Mouse (Mus musculus) CH12.LX (cell line): ENCODE measurements around the gene Mfrp. TPM values are rescaled to one million over a fixed set of nuclear protein-coding genes. Genes with fewer than 3 reads are reported as not detected.
A peak's percentile ranks its signal among the peaks of the same experiment; 100 is the strongest.

Experiments
- DNase-seq: peaks from one replicate; pipeline ENCODE4 v3.0.0-alpha.2; 2013; ENCODE audit errors: extremely low read depth
- H3K27ac ChIP-seq: 2 replicates; pipeline ENCODE4 v1.5.1; 2012; ENCODE audit warnings: low read depth, mild to moderate bottlenecking, control low read depth, moderate library complexity; ENCODE audit not compliant: insufficient read depth
- H3K27me3 ChIP-seq: replicated peaks from 2 replicates; pipeline ENCODE3; 2012; ENCODE audit warnings: inconsistent platforms
- H3K36me3 ChIP-seq, 2 experiments: replicated peaks in 1 of 2; 2 replicates each; pipeline versions ENCODE3 to v1.6.1; 2012; ENCODE audit warnings: inconsistent platforms in 1 of 2, low read length in 1 of 2, mild to moderate bottlenecking in 1 of 2, mixed read lengths in 1 of 2, moderate library complexity in 1 of 2; ENCODE audit not compliant: control insufficient read depth in 1 of 2, insufficient read depth in 1 of 2
- H3K4me1 ChIP-seq, 2 experiments: 2 replicates each; pipeline ENCODE4 v1.6.1; 2012; ENCODE audit warnings: inconsistent platforms in 1 of 2, moderate library complexity in 1 of 2; ENCODE audit not compliant: insufficient read depth in 2 of 2, control insufficient read depth in 1 of 2
- H3K4me2 ChIP-seq: 2 replicates; pipeline ENCODE4 v1.6.1; 2012; ENCODE audit warnings: low read depth, mild to moderate bottlenecking, control low read depth; ENCODE audit not compliant: poor library complexity, insufficient read depth, severe bottlenecking
- H3K4me3 ChIP-seq, 3 experiments: fragments of 150-350 bp in 1 of 3; sonication (generic) in 1 of 3; replicated peaks in 1 of 3; 2 replicates each; pipeline versions ENCODE3 to v1.5.1; 2011 to 2012; ENCODE audit warnings: low read depth in 2 of 3, low read length in 2 of 3, mild to moderate bottlenecking in 2 of 3, moderate library complexity in 2 of 3, control low read depth in 1 of 3, improper control_type of control experiment in 1 of 3, inconsistent platforms in 1 of 3, mixed read lengths in 1 of 3; ENCODE audit not compliant: poor library complexity in 1 of 3
- H3K79me2 ChIP-seq: replicated peaks from 2 replicates; pipeline ENCODE4 v1.6.1; 2012; ENCODE audit warnings: mild to moderate bottlenecking, moderate library complexity; ENCODE audit not compliant: control insufficient read depth, poor library complexity, insufficient read depth, severe bottlenecking; ENCODE audit errors: extremely low read depth
- H3K9ac ChIP-seq: 2 replicates; pipeline ENCODE4 v1.6.1; 2012; ENCODE audit warnings: low read depth, mild to moderate bottlenecking, control low read depth, moderate library complexity; ENCODE audit not compliant: insufficient read depth
- H3K9me3 ChIP-seq: replicated peaks from 2 replicates; pipeline ENCODE3; 2012; ENCODE audit warnings: low read length, inconsistent platforms, mixed read lengths
- BHLHE40 ChIP-seq: IDR thresholded peaks from 2 replicates; pipeline ENCODE4 v1.6.1; 2011; ENCODE audit warnings: mild to moderate bottlenecking, low read depth, low read length, improper control_type of control experiment
- CTCF ChIP-seq, 2 experiments: IDR thresholded peaks in 1 of 2; conservative IDR thresholded peaks in 1 of 2; 2 replicates each; pipeline ENCODE4 v1.5.1; 2011 to 2012; ENCODE audit warnings: low read depth in 2 of 2, low read length in 2 of 2, improper control_type of control experiment in 1 of 2, inconsistent platforms in 1 of 2, mild to moderate bottlenecking in 1 of 2, moderate library complexity in 1 of 2
- E2F4 ChIP-seq: IDR thresholded peaks from 2 replicates; pipeline ENCODE4 v1.6.1; 2011; ENCODE audit warnings: low read depth, low read length, improper control_type of control experiment; ENCODE audit not compliant: insufficient replicate concordance
- EP300 ChIP-seq: IDR thresholded peaks from 2 replicates; pipeline ENCODE4 v1.6.1; 2011; ENCODE audit warnings: low read length, improper control_type of control experiment
- ETS1 ChIP-seq: conservative IDR thresholded peaks from 2 replicates; pipeline ENCODE4 v1.6.1; 2012; ENCODE audit warnings: low read depth, mild to moderate bottlenecking, inconsistent platforms, low read length, improper control_type of control experiment, moderate library complexity
- GABPA ChIP-seq: IDR thresholded peaks from 2 replicates; pipeline ENCODE4 v1.6.1; 2012; ENCODE audit warnings: low read depth, low read length, improper control_type of control experiment, inconsistent platforms; ENCODE audit not compliant: insufficient replicate concordance
- HCFC1 ChIP-seq: IDR thresholded peaks from 2 replicates; pipeline ENCODE4 v1.6.1; 2012; ENCODE audit warnings: low read depth, mild to moderate bottlenecking, inconsistent platforms, low read length, improper control_type of control experiment
- IRF4 ChIP-seq: IDR thresholded peaks from 2 replicates; pipeline ENCODE4 v1.6.1; 2014; ENCODE audit warnings: low read depth, mild to moderate bottlenecking, inconsistent platforms, low read length, improper control_type of control experiment
- JUND ChIP-seq: conservative IDR thresholded peaks from 2 replicates; pipeline ENCODE4 v1.6.1; 2011; ENCODE audit warnings: low read depth, low read length, improper control_type of control experiment
- MAFK ChIP-seq: IDR thresholded peaks from 2 replicates; pipeline ENCODE4 v1.6.1; 2011; ENCODE audit warnings: low read length, improper control_type of control experiment; ENCODE audit not compliant: insufficient replicate concordance
- MAX ChIP-seq: IDR thresholded peaks from 2 replicates; pipeline ENCODE4 v1.6.1; 2011; ENCODE audit warnings: low read length, improper control_type of control experiment
- MAZ ChIP-seq: IDR thresholded peaks from 2 replicates; pipeline ENCODE4 v1.6.1; 2012; ENCODE audit warnings: low read depth, mild to moderate bottlenecking, inconsistent platforms, low read length, improper control_type of control experiment, moderate library complexity
- MEF2A ChIP-seq: IDR thresholded peaks from 2 replicates; pipeline ENCODE4 v1.6.1; 2014; ENCODE audit warnings: low read depth, mild to moderate bottlenecking, inconsistent platforms, low read length, improper control_type of control experiment, borderline replicate concordance
- NELFE ChIP-seq: IDR thresholded peaks from 2 replicates; pipeline ENCODE4 v1.6.1; 2011; ENCODE audit warnings: low read depth, low read length, improper control_type of control experiment
- POLR2AphosphoS2 ChIP-seq: IDR thresholded peaks from 2 replicates; pipeline ENCODE4 v1.6.1; 2011; ENCODE audit warnings: low read depth, low read length, improper control_type of control experiment
- RAD21 ChIP-seq: IDR thresholded peaks from 2 replicates; pipeline ENCODE4 v1.6.1; 2011; ENCODE audit warnings: low read depth, mild to moderate bottlenecking, low read length, improper control_type of control experiment, moderate library complexity
- SIN3A ChIP-seq: IDR thresholded peaks from 2 replicates; pipeline ENCODE4 v1.6.1; 2012; ENCODE audit warnings: low read length, improper control_type of control experiment, inconsistent platforms
- SMC3 ChIP-seq: IDR thresholded peaks from 2 replicates; pipeline ENCODE4 v1.6.1; 2011; ENCODE audit warnings: low read depth, low read length, improper control_type of control experiment
- UBTF ChIP-seq: IDR thresholded peaks from 2 replicates; pipeline ENCODE4 v1.6.1; 2012; ENCODE audit warnings: low read depth, mild to moderate bottlenecking, inconsistent platforms, low read length, improper control_type of control experiment, moderate library complexity
- USF1 ChIP-seq: IDR thresholded peaks from 2 replicates; pipeline ENCODE4 v1.6.1; 2014; ENCODE audit warnings: low read depth, mild to moderate bottlenecking, inconsistent platforms, low read length, improper control_type of control experiment
- ZMIZ1 ChIP-seq: IDR thresholded peaks from 2 replicates; pipeline ENCODE4 v1.6.1; 2012; ENCODE audit warnings: low read depth, mild to moderate bottlenecking, inconsistent platforms, low read length, improper control_type of control experiment
- dilution Hi-C: fragments of 300-500 bp; cut with MboI; formaldehyde crosslinking; loops from 2 replicates; pipeline ENCODE4 v1.14.3; 2020; ENCODE audit warnings: low sequenced_read_pairs; ENCODE audit not compliant: extremely low pct_unique_long_range_greater_than_20kb, extremely low pct_ligation_motif_present
- in situ Hi-C: fragments of 300-500 bp; cut with MboI; formaldehyde crosslinking; loops from 3 replicates; pipeline ENCODE4 v1.14.3; 2019; ENCODE audit warnings: low sequenced_read_pairs, low pct_ligation_motif_present, low pct_unique_long_range_greater_than_20kb, mixed read lengths
- polyA plus RNA-seq: library from polyadenylated mRNA; unstranded; fragments of >175 nt; gene quantifications from 2 replicates; pipeline ENCODE4 v1.2.1, GENCODE M21; 2012; ENCODE audit warnings: low read depth; ENCODE audit not compliant: insufficient read length
- total RNA-seq, 2 experiments: library from RNA; depleted of rRNA; stranded (reverse); fragments of 300-350 nt in 1 of 2; fragments of >200 nt in 1 of 2; gene quantifications; 2 replicates each; pipeline ENCODE4 v1.2.3; 2012 to 2014

Mfrp gene
- total and polyA plus RNA-seq, 3 experiments, result not detected

DNA sequence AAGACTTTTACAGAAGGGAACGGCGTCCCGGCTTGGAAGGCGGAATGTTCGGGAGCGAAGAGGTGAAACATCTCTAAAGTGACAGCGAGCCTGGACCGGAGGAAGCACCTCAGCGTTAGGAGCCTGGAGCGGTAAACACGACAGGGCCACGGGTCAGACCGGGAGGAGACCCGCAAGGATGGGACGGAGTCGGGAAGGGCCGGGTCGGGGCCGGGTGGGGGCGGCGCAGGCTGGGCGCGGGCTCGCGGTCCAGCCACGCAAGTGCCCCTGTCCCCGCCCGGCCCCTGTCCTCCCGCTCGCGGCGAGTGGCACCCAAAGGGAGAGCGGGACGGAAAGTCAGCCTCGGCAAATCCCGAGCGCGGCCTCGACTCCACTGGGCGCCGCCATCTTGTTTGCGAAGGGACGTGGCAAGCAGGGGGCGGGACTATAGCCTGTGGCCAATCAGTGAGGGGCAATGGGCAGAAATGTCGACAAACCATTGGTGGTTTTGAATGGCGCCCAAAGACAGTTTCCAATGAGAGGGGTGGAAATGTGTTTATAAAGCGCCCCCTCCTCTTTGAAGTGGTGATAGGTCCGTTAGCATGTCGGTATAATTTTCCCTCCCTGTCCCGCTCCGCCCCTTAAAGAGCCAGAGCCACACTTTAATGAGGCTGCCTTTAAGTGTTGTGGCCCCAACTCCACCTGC is 11.7 kb downstream of the Mfrp start, which contains the start of the genes Gm49380 and Rnf26 (continued):
- TF ChIP-seq MAX (0 out of 2 replicates have a peak, but pooled peaks have one; percentile 18), MAZ (peak; percentile 91), USF1 (no peak), POLR2AphosphoS2 (no peak), HCFC1 (peak; percentile 74), JUND (no peak), SIN3A (peak; percentile 95), UBTF (no peak), MEF2A (peak; percentile 31; the same call in 1 of the 2 replicates), RAD21 (no peak), NELFE (peak; percentile 64; the same call in 1 of the 2 replicates), GABPA (no peak), ZMIZ1 (no peak; the same call in 1 of the 2 replicates), CTCF (conservative IDR thresholded peaks at IDR 0.05 in 1 of 2, IDR thresholded peaks at IDR 0.05 in 1 of 2; ENCODE audit: low read depth in 2 of 2, low read length in 2 of 2) (no peak), IRF4 (no peak), E2F4 (peak; percentile 98), MAFK (no peak)
- TF ChIP-seq, all 38 proteins: peak for 15

- H3K4me2 ChIP-seq, result peak overlapping the region; percentile 94; the same call in 1 of the 2 replicates
- H3K27me3 ChIP-seq, result no peaks in the 10 kb centered on the region
- no peaks in the 10 kb centered on the region for H3K9me3 ChIP-seq
- DNase-seq, result no peak
- no peak overlapping the region for H3K4me3 ChIP-seq
- no peak overlapping the region for H3K27ac ChIP-seq
- peaks cover 4 to 11% of the 10 kb centered on the region in 2 experiments for H3K36me3 ChIP-seq
- peaks cover 5 to 45% of the 10 kb centered on the region in 2 experiments; a peak in 3 of 4 replicates for H3K4me1 ChIP-seq
- H3K9ac ChIP-seq, result no peak overlapping the region
- TF ChIP-seq EP300 (no peak), ETS1 (no peak), BHLHE40 (no peak), SMC3 (no peak), JUND (no peak), MAX (no peak)
- peaks cover 17% of the 10 kb centered on the region for H3K79me2 ChIP-seq
- dilution Hi-C loops (no loop called here), in situ Hi-C loops (no loop called here)
Measured at GRCm38 (mm10) chr9:44114453-44114852, 12.9 kb downstream of the Mfrp start.
